Mouse (Mus musculus) monocyte, adult 2 months (primary cell): ENCODE measurements around the gene Pfdn6.
"Not testable (repeated sequence)": the region's sequence is repeated elsewhere in the genome, so short reads cannot be mapped to it uniquely, and the experiment has no call there.

Experiments
- DNase-seq, 2 experiments: peaks; one replicate each; pipeline ENCODE4 v3.0.0; 2022; ENCODE audit warnings: low spot score in 2 of 2, low read depth in 1 of 2

The Pfdn6 gene

GRCm38 (mm10) chr17:33900281-33900988 is 39.7 kb downstream of the Pfdn6 start:
- DNase-seq = no peak

DNA sequence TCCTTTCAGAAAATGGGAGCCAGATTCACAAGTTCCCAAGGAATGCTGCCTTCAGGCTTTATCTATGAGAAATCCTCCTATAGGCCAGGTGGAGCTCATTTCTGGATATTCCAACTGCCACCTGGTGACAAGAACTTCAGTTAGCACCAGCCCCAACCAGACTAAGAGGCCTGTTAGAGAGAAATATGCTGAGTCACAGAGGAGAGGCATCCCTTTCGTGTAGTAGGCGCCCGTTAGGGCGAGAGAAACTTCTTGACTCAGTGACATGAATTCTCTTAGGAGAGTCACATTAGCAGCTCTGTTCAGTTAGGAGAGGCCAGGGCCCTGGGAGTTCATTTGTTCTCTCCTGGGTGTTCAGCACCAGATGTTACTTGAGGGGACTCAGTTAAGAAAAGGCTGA is 40.5 kb downstream of the Pfdn6 start:
- DNase-seq = no peak

DNA sequence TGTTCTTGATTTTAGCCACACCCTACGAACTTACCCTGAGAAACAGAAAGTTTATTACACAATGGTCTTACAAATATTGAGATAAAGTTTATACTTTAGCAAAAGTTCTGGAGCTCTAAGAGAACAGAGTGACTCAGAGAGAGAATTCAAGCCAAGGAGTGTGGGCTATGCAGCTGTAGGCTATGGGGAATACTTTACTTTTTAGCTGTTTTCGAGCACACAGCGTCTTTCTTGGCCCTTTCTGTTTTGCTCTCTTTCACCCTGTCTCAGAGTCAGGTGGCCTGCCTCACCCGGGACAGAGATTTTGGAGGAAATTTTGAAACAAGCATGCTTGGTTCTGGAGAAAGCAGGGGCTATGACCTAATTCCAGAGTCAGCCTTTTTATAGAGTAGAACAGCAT is 42.0 kb downstream of the Pfdn6 start:
- not testable (repeated sequence) for DNase-seq

- DNase-seq = no peak
Measured at GRCm38 (mm10) chr17:33897114-33897794, 42.9 kb downstream of the Pfdn6 start.

GRCm38 (mm10) chr17:33893011-33893410 is 47.1 kb downstream of the Pfdn6 start:
- DNase-seq = not testable (repeated sequence)

GRCm38 (mm10) chr17:33892429-33892828 is 47.7 kb downstream of the Pfdn6 start:
- no peak for DNase-seq

GRCm38 (mm10) chr17:33891892-33892291 is 48.3 kb downstream of the Pfdn6 start:
- DNase-seq = not testable (repeated sequence)

DNA sequence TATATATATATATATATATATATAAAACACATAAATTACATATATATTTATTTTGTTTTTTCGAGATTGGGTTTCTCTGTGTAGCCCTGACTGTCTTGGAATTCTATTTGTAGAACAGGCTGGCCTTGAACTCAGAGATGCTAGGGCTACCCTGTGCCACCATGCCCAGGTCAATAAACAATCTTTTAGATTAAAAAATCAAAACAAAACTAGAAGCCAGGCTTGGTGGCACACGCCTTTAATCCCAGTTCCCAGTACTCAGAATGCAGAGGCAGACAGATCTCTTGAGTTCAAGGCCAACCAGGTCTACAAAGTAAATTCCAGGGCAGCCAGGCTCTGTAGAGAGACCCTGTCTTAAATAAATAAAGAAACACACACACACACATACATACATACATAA is 48.8 kb downstream of the Pfdn6 start:
- DNase-seq = no peak

DNA sequence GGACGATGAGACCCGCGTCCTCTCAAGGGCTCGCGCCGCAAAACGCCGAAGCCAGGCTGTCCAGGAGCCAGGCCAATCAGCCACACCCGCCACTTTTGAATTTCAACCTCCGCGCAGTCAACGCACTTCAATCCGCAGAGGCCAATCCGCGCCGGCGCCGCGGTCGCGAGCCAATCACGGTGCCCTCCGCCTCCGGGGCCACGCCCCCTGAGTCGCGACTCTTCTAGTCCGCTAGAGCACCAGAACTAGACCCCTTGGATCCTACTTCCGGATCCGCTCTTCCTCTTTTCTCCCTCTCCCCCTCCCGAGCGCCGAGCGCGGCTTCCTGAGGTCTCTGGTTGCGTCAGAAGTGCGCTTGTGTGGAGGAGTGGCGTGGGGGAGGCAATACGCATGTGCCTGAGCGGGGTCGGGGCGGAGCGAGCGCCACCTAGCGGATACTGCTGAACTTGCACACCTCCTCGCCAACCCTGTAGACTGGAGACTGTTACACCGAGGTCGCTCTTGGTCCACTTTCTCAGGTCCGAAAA is 49.5 kb downstream of the Pfdn6 start, which contains the start of gene Kifc1:
Kifc1 (minus strand) TSS at position 129 of the 527 bp plus-strand sequence.
- peak; percentile 98 to 99 for DNase-seq

DNA sequence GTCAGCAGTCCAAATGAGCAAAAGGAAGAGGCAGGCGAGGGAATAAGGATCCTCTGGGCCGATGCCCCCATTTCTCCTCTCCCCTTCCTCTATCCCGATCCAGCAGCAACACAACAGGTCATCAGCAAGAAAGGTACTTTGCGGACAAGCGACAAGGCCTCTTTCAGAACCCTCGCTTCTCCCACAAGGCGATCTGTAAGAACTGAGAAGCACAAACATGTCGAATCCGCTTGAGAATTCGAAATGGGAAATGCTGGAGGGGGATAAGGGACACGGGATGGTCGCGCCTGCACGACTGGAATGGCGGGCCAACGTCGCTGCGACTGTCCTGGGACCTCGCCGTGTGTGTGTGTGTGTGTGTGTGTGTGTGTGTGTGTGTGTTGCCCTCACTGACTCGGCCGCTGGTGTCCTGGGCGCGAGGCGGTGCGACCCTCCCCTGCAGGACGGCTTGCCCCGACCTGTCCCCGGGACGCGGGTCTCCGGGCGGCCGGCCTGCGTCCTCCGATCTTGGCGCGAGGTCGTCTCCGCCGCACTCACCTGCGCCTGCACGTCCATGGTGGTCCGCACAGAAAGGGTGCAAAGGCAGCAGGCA is 50.1 kb downstream of the Pfdn6 start:
- DNase-seq = not testable (repeated sequence)
